Mouse (Mus musculus) limb, embryonic 11.5 days (tissue): ENCODE results near the gene Dnah2. TPM values are rescaled to one million over a fixed set of nuclear protein-coding genes. Genes with fewer than 3 reads are reported as not detected.

Source experiments
- ATAC-seq: fragments of 200-750 bp; cut with Nextera tagmentation; 2 replicates; pipeline ENCODE4 v1.8.0; 2017; ENCODE audit warnings: low read depth; ENCODE audit not compliant: insufficient number of reproducible peaks, low FRiP score, low TSS enrichment
- DNase-seq: peaks from one replicate; pipeline ENCODE4 v3.0.0-alpha.2; 2015; ENCODE audit warnings: low spot score
- H3K27ac ChIP-seq: fragments of 300-500 bp; sonication (generic); replicated peaks from 2 replicates; pipeline ENCODE4 v1.5.1; 2014; ENCODE audit warnings: low read depth, mild to moderate bottlenecking, low read length
- H3K27me3 ChIP-seq: fragments of 300-500 bp; sonication (generic); 2 replicates; pipeline ENCODE4 v1.6.1; 2014; ENCODE audit warnings: mild to moderate bottlenecking, low read length, mixed read lengths; ENCODE audit not compliant: control insufficient read depth, insufficient read depth
- H3K36me3 ChIP-seq: fragments of 300-500 bp; sonication (generic); 2 replicates; pipeline ENCODE4 v1.6.1; 2014; ENCODE audit warnings: mild to moderate bottlenecking, low read length, moderate library complexity, mixed read lengths; ENCODE audit not compliant: control insufficient read depth, insufficient read depth
- H3K4me1 ChIP-seq: fragments of 300-500 bp; sonication (generic); 2 replicates; pipeline ENCODE4 v1.6.1; 2014; ENCODE audit warnings: low read length, mixed read lengths; ENCODE audit not compliant: control insufficient read depth, insufficient read depth
- H3K4me2 ChIP-seq: fragments of 300-500 bp; sonication (generic); 2 replicates; pipeline ENCODE4 v1.6.1; 2014; ENCODE audit warnings: low read depth, mild to moderate bottlenecking, moderate library complexity; ENCODE audit not compliant: severe bottlenecking
- H3K4me3 ChIP-seq: fragments of 300-500 bp; sonication (generic); 2 replicates; pipeline ENCODE4 v1.5.1; 2014; ENCODE audit warnings: low read depth, low read length
- H3K9ac ChIP-seq: fragments of 300-500 bp; sonication (generic); 2 replicates; pipeline ENCODE4 v1.6.1; 2014; ENCODE audit warnings: mild to moderate bottlenecking, low read length
- H3K9me3 ChIP-seq: fragments of 300-500 bp; sonication (generic); 2 replicates; pipeline ENCODE4 v1.6.1; 2016; ENCODE audit warnings: low read length; ENCODE audit not compliant: control insufficient read depth
- WGBS: fragments of 180-500 bp; shearing (Covaris S2); extraction: QIAGEN DNeasy Blood & Tissue Kit; methylation state at CpG from one replicate; pipeline ENCODE4 v1.1.7; 2014; 5-methylcytosine and 5-hydroxymethylcytosine counted together
- polyA plus RNA-seq: library from polyadenylated mRNA; unstranded; fragments of >200 nt; fragmentation: Nextera tagmentation; extraction: Ambion mirVana; gene quantifications from 2 replicates; pipeline ENCODE4 v1.2.1, GENCODE M21; 2014

Dnah2 gene
- polyA plus RNA-seq, 1 experiment from 2014 or later, result 0.87 TPM

DNA sequence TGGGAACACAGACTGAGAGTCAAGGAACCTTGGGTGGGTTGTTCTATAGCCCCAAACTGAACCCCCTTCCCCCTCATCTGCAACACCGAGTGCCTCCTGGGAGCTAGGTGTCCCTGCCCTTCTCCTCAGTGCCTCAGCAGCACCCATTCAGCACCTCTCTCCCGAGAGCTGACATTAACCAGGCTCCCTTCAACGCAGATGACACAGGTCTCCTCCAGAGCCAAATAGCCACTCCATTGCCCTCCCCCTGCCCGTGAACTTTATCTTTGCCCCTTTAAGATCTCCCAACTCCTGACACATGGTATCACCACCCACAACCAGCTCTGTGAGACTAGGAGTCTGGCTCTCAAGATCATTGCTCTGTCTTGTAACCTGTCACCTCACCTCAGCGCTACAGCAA lies 10.3 kb upstream of the Dnah2 start:
- peak overlapping the region; percentile 95 for H3K9ac ChIP-seq
- H3K9me3 ChIP-seq, result no peaks in the 10 kb centered on the region
- H3K27ac ChIP-seq, result peak overlapping the region; percentile 94
- DNase-seq (no peak), ATAC-seq (no peak)
- H3K27me3 ChIP-seq, result no peaks in the 10 kb centered on the region
- 7% methylated on average over 5 of the region's 5 CpGs for WGBS
- peak overlapping the region; percentile 84 for H3K4me3 ChIP-seq
- peak overlapping the region; percentile 97 for H3K4me2 ChIP-seq
- H3K4me1 ChIP-seq, result peaks cover 72% of the 10 kb centered on the region
- H3K36me3 ChIP-seq, result peaks cover 6% of the 10 kb centered on the region; the same call in 1 of the 2 replicates

DNA sequence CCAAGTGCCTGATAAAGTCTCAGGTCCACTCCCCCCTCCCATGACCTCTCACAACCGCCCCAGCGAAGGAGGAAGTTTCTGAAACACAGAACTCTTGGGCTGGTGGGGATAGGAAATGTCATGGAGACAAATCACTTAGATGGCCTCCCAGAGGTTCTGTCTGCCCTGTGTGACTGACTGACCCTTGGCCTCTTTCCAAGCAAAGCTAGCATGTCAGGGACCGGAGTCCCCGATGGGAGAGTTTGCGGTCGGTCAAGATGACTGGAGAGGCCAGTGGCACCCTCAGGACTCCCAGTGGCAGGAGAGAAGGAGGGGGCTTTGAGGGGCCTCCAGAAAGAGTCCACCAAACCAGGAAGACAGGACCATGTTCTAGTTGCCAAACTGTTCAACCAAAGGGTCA lies 9.8 kb upstream of the Dnah2 start:
- H3K9me3 ChIP-seq, result no peaks in the 10 kb centered on the region
- H3K36me3 ChIP-seq, result peaks cover 6% of the 10 kb centered on the region; the same call in 1 of the 2 replicates
- no peak for DNase-seq
- ATAC-seq, result no peak
- H3K27me3 ChIP-seq, result no peaks in the 10 kb centered on the region
- WGBS, result 29% methylated on average over 6 of the region's 6 CpGs
- H3K4me3 ChIP-seq, result peak overlapping the region; percentile 84
- peak overlapping the region; percentile 95 for H3K9ac ChIP-seq
- peaks cover 70% of the 10 kb centered on the region for H3K4me1 ChIP-seq
- peak overlapping the region; percentile 97 for H3K4me2 ChIP-seq
- H3K27ac ChIP-seq, result no peak overlapping the region

DNA sequence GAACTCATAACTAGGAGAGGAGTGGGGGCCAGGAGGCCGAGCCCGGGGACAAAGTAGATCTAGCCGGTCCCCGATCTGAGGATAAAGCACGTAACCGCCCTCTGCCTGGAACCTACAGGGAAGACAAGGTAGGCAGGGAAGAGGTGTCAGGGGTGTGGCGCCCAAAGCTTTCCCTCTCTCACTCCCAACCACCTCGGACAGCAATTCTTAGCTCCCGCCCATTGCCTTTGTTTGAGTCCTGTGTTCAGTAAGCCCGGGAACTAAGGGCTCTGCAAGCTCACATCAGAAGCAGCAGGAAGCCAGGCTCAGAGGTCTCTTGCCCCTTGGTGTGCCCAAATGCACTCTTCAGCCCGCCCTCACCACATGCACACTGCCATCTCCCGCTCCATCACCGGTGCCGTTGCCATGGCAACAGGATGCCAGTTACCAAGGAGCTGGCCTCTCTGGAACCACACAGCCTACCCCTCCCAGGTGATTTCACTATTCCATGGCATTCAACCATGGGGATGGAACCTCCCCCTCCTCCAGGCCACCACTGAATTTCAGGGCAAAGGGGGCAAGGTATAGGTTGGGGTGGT lies 8.6 kb upstream of the Dnah2 start:
- peak; percentile 68 for DNase-seq
- Histone ChIP-seq H3K9me3 (0 out of 2 replicates have a peak, but pooled peaks cover 2% of the 10 kb centered on the region), H3K4me1 (peaks cover 69% of the 10 kb centered on the region), H3K4me2 (peak overlapping the region; percentile 97), H3K9ac (peak overlapping the region; percentile 47; the same call in 1 of the 2 replicates), H3K27me3 (no peaks in the 10 kb centered on the region), H3K4me3 (0 out of 2 replicates have a peak overlapping the region, but pooled peaks have one; percentile 11), H3K27ac (no peak overlapping the region), H3K36me3 (no peaks in the 10 kb centered on the region; the same call in 1 of the 2 replicates)
- ATAC-seq, result no peak
- 30% methylated on average over 14 of the region's 14 CpGs for WGBS

DNA sequence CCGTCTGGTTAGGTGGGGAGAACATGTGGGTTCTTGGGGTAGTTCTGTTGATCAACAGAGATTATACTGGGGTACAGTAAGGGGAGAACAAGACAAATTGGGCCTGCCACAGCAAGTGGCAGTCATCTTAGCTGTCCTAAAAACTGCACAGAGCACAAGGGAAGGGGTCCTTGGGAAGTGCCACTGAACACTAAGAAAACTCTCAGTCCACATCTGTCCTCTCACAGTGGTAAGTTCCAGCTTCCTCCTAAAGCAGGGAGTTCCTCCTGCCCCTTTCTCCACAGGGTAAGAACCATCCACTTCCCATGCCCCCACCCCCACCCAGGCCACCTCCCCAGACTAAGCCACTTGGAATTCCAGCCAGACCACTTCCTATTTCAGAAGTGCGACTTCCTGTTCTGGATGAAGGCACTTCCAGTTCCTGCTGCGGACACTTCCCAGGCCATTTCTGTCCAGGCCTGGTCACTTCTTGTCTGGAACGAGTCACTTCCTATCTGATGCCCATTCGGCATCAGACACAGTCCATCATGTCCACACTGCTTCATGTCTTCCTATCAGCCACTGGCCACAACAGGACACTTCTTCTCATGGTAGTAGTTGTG lies 5.7 kb upstream of the Dnah2 start:
- Histone ChIP-seq H3K27ac (no peak overlapping the region), H3K4me3 (no peak overlapping the region), H3K9ac (no peak overlapping the region), H3K9me3 (0 out of 2 replicates have a peak, but pooled peaks cover 2% of the 10 kb centered on the region), H3K27me3 (no peaks in the 10 kb centered on the region), H3K36me3 (no peaks in the 10 kb centered on the region), H3K4me1 (peaks cover 50% of the 10 kb centered on the region), H3K4me2 (no peak overlapping the region)
- DNase-seq, result no peak
- WGBS, result 88% methylated on average over 5 of the region's 5 CpGs
- no peak for ATAC-seq

DNA sequence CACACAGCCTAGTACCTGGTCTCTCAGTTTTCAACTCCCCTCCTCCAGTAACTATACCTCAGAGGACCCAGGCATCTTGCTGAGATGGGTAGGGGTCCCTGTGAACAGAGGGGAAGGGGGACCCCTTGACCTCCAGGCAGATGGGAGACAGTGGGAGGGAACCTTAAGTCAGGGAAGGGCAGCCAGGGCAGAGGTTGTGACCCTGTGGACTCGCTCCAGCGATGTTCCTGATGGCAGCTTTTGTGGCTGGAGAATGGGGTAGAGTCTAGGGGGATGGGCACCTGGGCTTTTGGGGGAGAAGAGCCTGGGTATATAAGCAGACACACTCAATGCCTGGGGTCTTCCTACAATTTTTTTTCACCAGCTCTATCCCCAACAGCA lies 4.4 kb upstream of the Dnah2 start:
- Histone ChIP-seq H3K4me3 (no peak overlapping the region), H3K9me3 (0 out of 2 replicates have a peak, but pooled peaks cover 2% of the 10 kb centered on the region), H3K27me3 (no peaks in the 10 kb centered on the region), H3K36me3 (no peaks in the 10 kb centered on the region), H3K4me1 (peaks cover 38% of the 10 kb centered on the region), H3K9ac (0 out of 2 replicates have a peak overlapping the region, but pooled peaks have one; percentile 13), H3K27ac (peak overlapping the region; percentile 1; the same call in 1 of the 2 replicates), H3K4me2 (no peak overlapping the region; the same call in 1 of the 2 replicates)
- DNase-seq (no peak), ATAC-seq (no peak)
- WGBS, result 22% methylated on average over 2 of the region's 2 CpGs

DNA sequence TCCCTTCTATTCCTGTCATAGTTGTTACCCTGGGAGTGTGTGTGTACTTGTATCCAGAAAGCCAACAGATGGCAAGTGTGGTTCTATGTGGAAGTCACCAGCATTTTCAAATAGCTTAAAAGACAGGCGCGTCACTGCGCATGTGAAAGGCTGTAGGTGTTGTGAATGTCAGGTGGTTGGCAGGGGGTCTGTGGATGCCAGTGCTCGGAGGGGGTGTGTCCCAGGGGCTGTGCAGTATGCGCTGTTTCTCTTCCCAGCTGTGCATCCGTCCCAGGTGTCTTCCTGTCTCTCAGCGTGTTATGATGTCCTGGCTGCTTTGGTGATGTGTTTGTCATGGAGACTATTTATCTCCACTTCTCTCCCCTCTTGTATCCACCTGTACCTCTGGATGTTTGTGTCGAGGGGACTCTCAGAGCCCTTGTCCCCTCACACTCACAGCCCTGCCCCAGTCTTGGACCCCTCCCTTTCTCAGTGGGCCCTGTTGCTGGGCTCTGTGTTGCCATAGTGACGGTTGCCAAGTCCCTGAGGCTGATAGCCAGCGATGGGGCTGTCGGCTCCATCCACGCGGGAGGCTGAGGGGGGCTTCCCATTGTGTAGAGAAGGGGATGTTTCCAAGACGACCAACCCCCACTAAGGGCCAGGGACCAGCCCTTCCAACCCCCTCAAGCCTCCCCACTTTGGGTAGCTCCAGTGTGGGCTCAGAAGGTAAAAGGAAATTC lies 3.9 kb upstream of the Dnah2 start:
- peak; percentile 67 for DNase-seq
- Histone ChIP-seq H3K4me3 (no peak overlapping the region), H3K9ac (no peak overlapping the region), H3K9me3 (0 out of 2 replicates have a peak, but pooled peaks cover 2% of the 10 kb centered on the region), H3K27me3 (no peaks in the 10 kb centered on the region), H3K4me2 (no peak overlapping the region; the same call in 1 of the 2 replicates), H3K4me1 (peaks cover 34% of the 10 kb centered on the region), H3K36me3 (no peaks in the 10 kb centered on the region), H3K27ac (peak overlapping the region; percentile 1; the same call in 1 of the 2 replicates)
- ATAC-seq, result no peak
- WGBS, result 28% methylated on average over 14 of the region's 14 CpGs

DNA sequence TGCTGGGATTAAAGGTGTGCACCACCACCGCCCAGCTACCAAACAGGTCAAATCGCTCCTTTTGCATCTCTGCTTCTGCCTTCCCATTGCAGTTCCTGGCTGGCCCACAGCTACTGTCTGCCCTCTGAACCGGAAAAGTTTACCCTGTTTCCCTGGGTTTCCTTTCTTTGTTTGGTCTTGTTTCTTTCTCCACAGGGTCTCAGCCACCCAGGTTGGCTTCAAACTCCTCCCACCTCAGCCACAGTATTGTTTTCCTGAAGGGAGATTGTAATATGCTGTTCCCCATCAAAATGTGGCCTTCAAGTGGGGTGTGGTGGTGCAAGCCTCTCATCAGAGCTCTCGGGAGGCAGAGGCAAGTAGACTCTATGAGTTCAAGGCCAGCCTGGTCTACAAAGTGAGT lies 2.4 kb upstream of the Dnah2 start:
- 78% methylated on average over 4 of the region's 4 CpGs for WGBS
- no peak overlapping the region for H3K4me2 ChIP-seq
- no peak overlapping the region for H3K27ac ChIP-seq
- H3K4me3 ChIP-seq, result no peak overlapping the region
- H3K9ac ChIP-seq, result no peak overlapping the region
- DNase-seq, result no peak
- H3K27me3 ChIP-seq, result no peaks in the 10 kb centered on the region
- no peaks in the 10 kb centered on the region for H3K36me3 ChIP-seq
- no peak for ATAC-seq
- peaks cover 21% of the 10 kb centered on the region for H3K4me1 ChIP-seq
- 0 out of 2 replicates have a peak, but pooled peaks cover 2% of the 10 kb centered on the region for H3K9me3 ChIP-seq

DNA sequence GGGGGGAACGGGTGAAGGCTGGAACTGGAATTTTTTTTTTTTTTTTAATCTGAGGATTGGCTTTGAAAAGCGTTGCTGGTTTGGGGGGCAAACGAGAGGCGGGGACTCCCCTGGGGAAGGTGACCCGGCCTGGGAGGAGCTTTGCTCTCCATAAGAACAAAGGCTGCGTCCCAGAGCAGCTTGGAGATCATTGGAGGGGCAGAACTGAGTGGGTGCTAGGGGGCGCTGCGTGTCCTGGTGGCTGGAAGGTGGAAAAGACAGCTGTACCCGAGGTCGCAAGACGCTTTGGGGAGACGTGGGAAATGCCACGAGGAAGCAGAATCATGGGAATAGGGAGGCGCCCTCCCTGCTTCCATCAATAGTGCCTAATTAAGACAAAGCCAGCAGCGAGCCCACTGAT lies 1.8 kb downstream of the Dnah2 start:
- Histone ChIP-seq H3K4me1 (no peaks in the 10 kb centered on the region; the same call in 1 of the 2 replicates), H3K27me3 (no peaks in the 10 kb centered on the region), H3K9ac (peak overlapping the region; percentile 62), H3K36me3 (no peaks in the 10 kb centered on the region), H3K4me3 (peak overlapping the region; percentile 27), H3K4me2 (peak overlapping the region; percentile 69), H3K27ac (peak overlapping the region; percentile 63), H3K9me3 (no peaks in the 10 kb centered on the region)
- DNase-seq (peak; percentile 78), ATAC-seq (peak; percentile 19; the same call in 1 of the 2 replicates)
- 3% methylated on average over 15 of the region's 15 CpGs for WGBS
